In the genomic region with DNA sequence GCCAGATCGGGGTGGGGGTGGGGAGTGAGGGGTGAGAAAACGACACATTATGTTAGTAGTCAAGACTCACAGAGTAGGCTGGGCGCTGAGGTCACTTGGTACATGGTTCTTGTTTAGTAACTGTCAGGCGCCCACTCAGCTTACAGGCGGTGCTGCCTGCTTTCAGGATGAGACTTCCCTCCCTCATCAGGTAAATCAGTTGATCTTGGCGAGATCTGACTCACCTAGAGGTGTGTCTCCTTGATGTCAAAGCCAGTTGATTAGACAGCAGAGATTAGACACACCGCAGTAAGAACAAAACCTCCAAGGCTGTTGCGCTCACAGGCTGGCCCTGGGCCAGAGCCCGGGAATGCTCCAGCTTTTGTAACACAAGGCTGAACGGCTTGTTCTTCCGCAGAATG, we compare ENCODE assay signal across 9 mouse cellular contexts. TPM values are rescaled to one million over a fixed set of nuclear protein-coding genes. Genes with fewer than 3 reads are reported as not detected.
A peak's percentile ranks its signal among the peaks of the same experiment; 100 is the strongest.
DNase-seq lines count a peak whose midpoint lies in the region; ATAC-seq lines count a peak whose summit lies in the region.
"Had no signal": no experiment of that assay in that cellular context is flagged by ENCODE, and none has a peak within 500 bp of the region (broad histone marks: within the 10 kb centered on the region; RNA-seq: fewer than 3 reads in every experiment).

No protein-coding gene starts in this region.

- no peak overlapping the region for H3K4me3 ChIP-seq in embryonic facial prominence, embryonic 14.5 days (ENCODE audit: low read depth, low read length)
- no peak overlapping the region for H3K4me3 ChIP-seq in embryonic facial prominence, embryonic 10.5 days
- peak overlapping the region; percentile 36 for H3K4me3 ChIP-seq in heart, embryonic 16.5 days (ENCODE audit: low read length)

- peak; percentile 78 for DNase-seq in embryonic facial prominence, embryonic 14.5 days (ENCODE audit: low spot score)
- DNase-seq in embryonic facial prominence, embryonic 10.5 days (ENCODE audit: low spot score), result no peak
- DNase-seq in cerebellum, postnatal 36 days, result peak; percentile 26 to 42
- peak; percentile 38 for DNase-seq in layer of hippocampus, adult 9-11 months
- peak; percentile 56 for DNase-seq in ovary, postnatal 14 days (ENCODE audit: low spot score)

- no peak overlapping the region for H3K27ac ChIP-seq in embryonic facial prominence, embryonic 14.5 days (replicated peaks; ENCODE audit: low read depth, low read length)
- no peak overlapping the region for H3K27ac ChIP-seq in embryonic facial prominence, embryonic 10.5 days (replicated peaks)
- H3K27ac ChIP-seq in heart, embryonic 16.5 days (ENCODE audit: low read length), result no peak overlapping the region

- H3K27me3 ChIP-seq in embryonic facial prominence, embryonic 14.5 days (replicated peaks; ENCODE audit: control insufficient read depth, insufficient read depth, low read length), result no peaks in the 10 kb centered on the region
- H3K27me3 ChIP-seq in embryonic facial prominence, embryonic 10.5 days (replicated peaks; ENCODE audit: low read depth, poor library complexity, severe bottlenecking), result no peaks in the 10 kb centered on the region
- H3K27me3 ChIP-seq in heart, embryonic 16.5 days (ENCODE audit: control insufficient read depth, insufficient read depth, low read length), result no peaks in the 10 kb centered on the region

- no peaks in the 10 kb centered on the region for H3K36me3 ChIP-seq in embryonic facial prominence, embryonic 14.5 days (ENCODE audit: control insufficient read depth, insufficient read depth, low read length)
- H3K36me3 ChIP-seq in embryonic facial prominence, embryonic 10.5 days (replicated peaks), result no peaks in the 10 kb centered on the region
- no peaks in the 10 kb centered on the region for H3K36me3 ChIP-seq in heart, embryonic 16.5 days (ENCODE audit: control insufficient read depth, insufficient read depth)

- ATAC-seq in embryonic facial prominence, embryonic 14.5 days (ENCODE audit: low read depth), result peak; percentile 83
- ATAC-seq in CD4-positive, CD25-positive, alpha-beta regulatory T cell, adult 4 months, result peak; percentile 39
- ATAC-seq in heart, embryonic 16.5 days (replicated peaks; ENCODE audit: extremely low read depth, insufficient read depth, low FRiP score), result 0 out of 2 replicates have a peak, but pooled peaks have one; percentile 35
- no peak for ATAC-seq in megakaryocyte-erythroid progenitor cell, adult 5-6 weeks (replicated peaks; ENCODE audit: low FRiP score, low TSS enrichment, poor library complexity, severe bottlenecking)

- H3K4me1 ChIP-seq in embryonic facial prominence, embryonic 14.5 days (ENCODE audit: control insufficient read depth, insufficient read depth, low read length), result 0 out of 2 replicates have a peak, but pooled peaks cover 5% of the 10 kb centered on the region
- H3K4me1 ChIP-seq in embryonic facial prominence, embryonic 10.5 days, result peaks cover 19% of the 10 kb centered on the region
- H3K4me1 ChIP-seq in heart, embryonic 16.5 days (ENCODE audit: control insufficient read depth, insufficient read depth, low read length), result peaks cover 8% of the 10 kb centered on the region; the same call in 1 of the 2 replicates

- no peak overlapping the region for H3K9ac ChIP-seq in embryonic facial prominence, embryonic 14.5 days (ENCODE audit: low read depth, low read length)
- peak overlapping the region; percentile 36; the same call in 1 of the 2 replicates for H3K9ac ChIP-seq in heart, embryonic 16.5 days (ENCODE audit: low read length)

- WGBS in embryonic facial prominence, embryonic 14.5 days, result 45% methylated on average over 10 of the region's 11 CpGs
- WGBS in embryonic facial prominence, embryonic 10.5 days, result 71% methylated on average over 11 of the region's 11 CpGs
- 18% methylated on average over 11 of the region's 11 CpGs for WGBS in heart, embryonic 16.5 days

- H3K4me2 ChIP-seq in embryonic facial prominence, embryonic 14.5 days (ENCODE audit: low read depth, low read length), result no peak overlapping the region
- peak overlapping the region; percentile 54 for H3K4me2 ChIP-seq in heart, embryonic 16.5 days (ENCODE audit: low read depth, low read length)

- H3K9me3 ChIP-seq in embryonic facial prominence, embryonic 14.5 days (ENCODE audit: control insufficient read depth, low read length), result no peaks in the 10 kb centered on the region
- H3K9me3 ChIP-seq in embryonic facial prominence, embryonic 10.5 days, result no peaks in the 10 kb centered on the region
- no peaks in the 10 kb centered on the region for H3K9me3 ChIP-seq in heart, embryonic 16.5 days (replicated peaks; ENCODE audit: control insufficient read depth, low read length)

RNA-seq across cellular contexts. Expression of gene Ifrd1, which starts 4.5 kb away (rescaled TPM):
- 115 and 127 TPM in 2 replicates for polyA plus RNA-seq in embryonic facial prominence, embryonic 14.5 days (2014; fragmentation: Nextera tagmentation; extraction: Ambion mirVana)
- polyA plus RNA-seq in embryonic facial prominence, embryonic 10.5 days (2016; fragmentation: Nextera tagmentation; extraction: Ambion mirVana), result 111 and 116 TPM in 2 replicates
- 10 to 100 TPM; 46.7 to 49.4 TPM for polyA plus RNA-seq in CD4-positive, CD25-positive, alpha-beta regulatory T cell, adult 4 months (2017; shearing (Covaris generic))
- polyA plus RNA-seq in heart, embryonic 16.5 days (2015; fragmentation: Nextera tagmentation; extraction: Ambion mirVana), result 88.7 and 91.9 TPM in 2 replicates
- total RNA-seq in megakaryocyte-erythroid progenitor cell, adult 5-6 weeks (2014; fragmentation: Nextera tagmentation), result 76.2 and 99.2 TPM in 2 replicates
- 119 and 171 TPM in 2 replicates for total RNA-seq in megakaryocyte-erythroid progenitor cell, adult 5-6 weeks (2017)

RNA-seq across cellular contexts. Expression of gene Lsmem1, which starts 44.5 kb away (rescaled TPM):
- 4.5 and 4.7 TPM in 2 replicates for polyA plus RNA-seq in embryonic facial prominence, embryonic 14.5 days (2014; fragmentation: Nextera tagmentation; extraction: Ambion mirVana)
- not detected in 2 replicates for polyA plus RNA-seq in embryonic facial prominence, embryonic 10.5 days (2016; fragmentation: Nextera tagmentation; extraction: Ambion mirVana)
- not detected for polyA plus RNA-seq in CD4-positive, CD25-positive, alpha-beta regulatory T cell, adult 4 months (2017; shearing (Covaris generic))
- polyA plus RNA-seq in heart, embryonic 16.5 days (2015; fragmentation: Nextera tagmentation; extraction: Ambion mirVana), result 31.2 and 36.4 TPM in 2 replicates
- total RNA-seq in megakaryocyte-erythroid progenitor cell, adult 5-6 weeks (2014; fragmentation: Nextera tagmentation), result not detected in 2 replicates
- total RNA-seq in megakaryocyte-erythroid progenitor cell, adult 5-6 weeks (2017), result 1.4 TPM in 1 of 2 replicates, not detected in the other
- polyA plus RNA-seq: large intestine, adult 2 months had no signal
